Mouse (Mus musculus) limb, embryonic 12.5 days (tissue): Measurements from ENCODE around the gene Ldhal6b. TPM values are rescaled to one million over a fixed set of nuclear protein-coding genes. Genes with fewer than 3 reads are reported as not detected.

ENCODE experiments used
- microRNA-seq: library from miRNA; unstranded; fragments of <30 nt; microRNA quantifications from one replicate; pipeline ENCODE4, GENCODE M21; 2017
- polyA plus RNA-seq: library from polyadenylated mRNA; unstranded; fragments of >200 nt; fragmentation: Nextera tagmentation; extraction: Ambion mirVana; gene quantifications from 2 replicates; pipeline ENCODE4 v1.2.1, GENCODE M21; 2016

The Ldhal6b gene
- polyA plus RNA-seq, 1 experiment from 2014 or later, result not detected

Small RNA genes lying within 50 kb of the gene (microRNA-seq; reads per million reads assigned to microRNA genes)
- gene Gm22475, result not detected

Other genes with a start within 250 kb of the Ldhal6b start
- gene Tmem242, start 21.5 kb upstream of the Ldhal6b start, polyA plus RNA-seq, result 127 and 153 TPM in 2 replicates
- gene Zdhhc14, start 73.8 kb upstream of the Ldhal6b start, polyA plus RNA-seq, result 2.2 and 2.5 TPM in 2 replicates